Mouse (Mus musculus) right cerebral cortex, postnatal 36 days (tissue): ENCODE data around the gene Fiz1.

Experiments
- DNase-seq, 2 experiments: peaks; one replicate each; pipeline ENCODE4 v3.0.0; 2022; ENCODE audit warnings: low spot score in 2 of 2, mixed read lengths in 1 of 2

The Fiz1 gene

GRCm38 (mm10) chr7:4999876-5000275 is 14.6 kb downstream of the Fiz1 start:
- DNase-seq: no peak

GRCm38 (mm10) chr7:4996934-4997333 is 17.6 kb downstream of the Fiz1 start:
- DNase-seq: no peak

DNA sequence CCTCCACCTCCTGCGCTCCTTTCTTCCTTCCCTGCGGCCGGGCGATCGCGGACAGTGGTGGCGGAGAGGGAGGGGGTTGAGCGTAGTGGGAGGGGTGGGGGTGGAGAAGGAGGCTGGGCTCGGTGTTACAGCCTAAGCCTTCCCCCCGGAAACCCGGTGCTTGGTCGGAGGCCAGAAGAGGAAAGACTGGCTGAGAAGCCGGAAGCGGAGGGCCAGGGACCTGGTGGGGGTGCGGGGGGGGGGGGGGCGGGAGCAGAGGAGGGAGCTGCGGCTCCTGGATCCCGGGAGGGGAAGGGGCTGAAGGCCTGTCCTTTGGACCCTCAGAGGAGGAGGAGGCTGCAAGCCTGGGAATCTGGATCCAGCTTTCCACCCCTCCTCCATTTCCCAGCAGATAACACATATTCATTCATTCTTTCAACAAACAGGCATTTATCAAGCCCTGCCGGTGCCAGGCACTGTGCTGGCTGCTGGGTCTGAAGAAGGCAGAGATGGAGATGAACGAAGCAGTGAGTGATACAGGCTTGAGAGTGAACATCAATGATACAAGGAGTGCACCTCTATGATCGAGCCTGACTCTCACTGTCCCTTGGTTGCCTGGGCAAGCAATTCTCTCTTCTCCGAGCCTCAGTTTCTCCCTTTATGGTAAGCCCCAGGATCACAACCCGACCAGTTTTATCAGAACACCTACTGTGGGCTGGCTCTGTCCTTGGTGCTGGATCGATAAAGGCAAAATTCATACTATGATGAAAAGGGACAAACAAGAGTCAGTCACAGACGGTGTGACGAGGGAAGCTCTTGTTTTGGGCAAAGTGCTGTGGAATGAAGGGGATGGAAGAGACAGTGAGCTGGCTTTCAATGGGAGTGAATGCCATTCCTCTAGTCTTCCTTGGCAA is 18.2 kb downstream of the Fiz1 start, which contains the start of gene Zfp579:
TSS of gene Zfp579 (minus strand) at position 156 of the 893 bp plus-strand sequence.
- DNase-seq: peak; percentile 84 to 86

DNA sequence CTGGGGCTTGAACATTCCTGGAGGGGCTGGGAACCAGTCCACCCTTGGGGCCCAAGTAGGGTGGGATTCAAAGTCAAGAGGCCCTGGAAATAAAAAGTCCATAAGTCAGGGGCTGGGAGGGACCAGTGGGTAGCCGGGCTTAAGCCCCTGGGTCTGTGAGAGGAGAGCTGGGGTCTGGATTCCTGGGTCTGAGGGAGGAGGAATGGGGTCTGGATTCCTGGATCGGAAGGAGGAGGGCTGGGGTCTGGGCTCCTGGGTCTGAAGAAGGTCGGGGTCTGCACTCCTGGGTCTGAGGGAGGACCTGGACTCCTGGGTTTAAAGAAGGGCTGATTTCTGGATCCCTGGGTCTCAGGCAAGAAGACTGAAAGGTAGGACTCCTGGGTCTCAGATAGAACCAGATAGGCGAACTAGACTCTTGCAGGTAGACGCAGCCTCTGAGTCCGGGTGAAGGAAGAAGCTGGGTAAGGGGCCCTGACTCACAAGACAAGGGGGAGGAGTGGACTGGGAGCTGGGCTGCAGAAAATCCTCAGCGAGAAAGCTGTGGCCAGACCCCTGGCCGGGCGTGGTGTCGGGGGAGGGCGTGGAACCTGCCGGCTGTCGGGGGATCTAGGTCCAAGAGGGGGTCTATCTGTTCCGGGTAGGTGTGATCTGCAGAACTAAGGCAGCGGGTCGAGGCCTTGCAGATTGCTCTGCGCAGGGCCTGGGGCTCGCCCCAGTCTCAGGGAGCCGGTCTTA is 19.1 kb downstream of the Fiz1 start:
- DNase-seq: no peak

DNA sequence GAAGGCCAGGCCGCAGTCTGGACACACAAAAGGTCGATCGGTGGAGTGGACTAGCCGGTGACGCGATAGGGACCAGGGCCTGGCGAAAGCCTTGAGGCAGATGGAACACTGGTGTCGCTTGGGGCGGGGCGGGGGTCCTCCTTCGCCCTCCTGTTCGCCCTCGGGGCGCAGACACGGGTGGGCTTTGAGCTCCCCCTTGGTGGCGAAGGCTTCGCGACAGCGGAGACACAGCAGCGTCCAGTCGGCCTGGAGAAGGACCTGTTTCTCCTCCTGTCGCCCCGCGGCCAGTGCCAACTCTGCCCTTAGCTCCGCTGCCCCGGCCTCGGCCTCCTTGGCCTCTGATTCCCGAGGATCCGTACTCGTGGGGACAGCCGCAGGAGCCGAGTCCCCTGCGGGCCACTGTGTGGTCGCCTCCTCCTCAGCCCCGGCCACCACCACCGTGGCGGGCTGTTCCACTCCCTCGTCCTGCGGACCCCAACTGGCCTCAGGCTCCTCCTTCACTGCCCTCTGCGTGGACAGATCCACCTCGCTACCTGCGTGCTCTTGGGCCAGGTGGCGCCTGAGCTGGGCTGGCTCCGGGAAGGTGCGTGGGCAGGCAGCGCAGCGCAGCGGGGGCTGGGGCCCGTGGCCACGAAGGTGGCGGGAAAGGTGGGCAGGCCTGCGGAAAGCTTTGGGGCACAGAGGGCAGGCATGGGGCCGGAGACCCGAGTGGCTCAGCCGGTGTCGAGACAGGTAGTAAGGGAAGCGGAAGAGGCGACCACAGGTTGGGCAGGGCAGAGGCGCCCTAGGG is 20.3 kb downstream of the Fiz1 start:
- DNase-seq: no peak

DNA sequence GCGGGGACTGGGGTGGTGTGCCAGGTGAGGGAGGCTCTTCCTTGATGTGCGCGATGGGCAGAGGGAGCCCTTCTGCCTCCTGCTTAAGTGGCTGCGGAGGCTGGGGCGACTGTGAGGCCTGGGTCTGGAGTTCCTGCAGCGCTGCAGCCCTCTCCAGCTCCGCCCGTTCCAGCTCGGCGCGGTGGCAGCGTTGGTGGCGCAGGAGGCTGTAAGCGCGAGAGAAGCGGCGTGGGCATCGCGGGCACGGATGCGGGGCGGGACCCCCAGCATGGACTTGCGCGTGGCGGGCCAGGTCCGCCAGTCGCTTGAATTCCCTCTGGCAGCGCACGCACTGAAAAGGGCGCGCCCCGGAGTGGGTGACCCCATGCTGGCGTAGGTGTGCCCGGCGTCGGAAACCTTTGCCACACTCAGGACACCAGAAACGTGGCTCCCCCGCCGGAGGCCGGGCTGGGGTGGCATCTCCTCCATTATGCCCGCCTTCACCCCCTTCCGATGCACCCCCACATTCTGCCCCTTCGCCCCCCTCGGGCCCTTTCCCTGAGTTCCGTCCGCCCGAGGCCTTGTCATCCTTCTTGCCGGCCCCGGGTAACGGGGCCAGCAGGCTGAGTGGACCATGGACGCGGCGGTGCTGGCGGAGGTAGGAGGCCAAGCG is 21.0 kb downstream of the Fiz1 start:
- DNase-seq: no peak

GRCm38 (mm10) chr7:4988250-4988649 is 26.2 kb downstream of the Fiz1 start:
- DNase-seq: no peak

DNA sequence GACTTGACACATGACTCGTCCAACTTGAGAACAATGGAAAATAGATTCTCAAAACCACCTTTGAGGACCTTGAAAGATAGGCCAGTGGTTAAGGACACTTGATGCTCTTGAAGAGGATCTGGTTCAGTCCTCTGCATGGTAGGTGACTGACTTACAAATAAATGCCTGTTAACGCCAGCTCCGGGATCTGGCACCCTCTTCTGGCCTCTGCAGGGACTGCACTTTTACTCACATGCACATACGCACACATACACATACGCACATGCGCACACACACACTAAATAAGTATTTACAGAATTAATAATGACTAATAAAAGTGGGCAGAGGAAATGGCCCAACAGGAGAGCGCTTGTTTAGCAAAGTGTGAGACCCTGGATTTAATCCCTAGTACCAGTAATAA is 37.7 kb downstream of the Fiz1 start:
- no peak for DNase-seq

DNA sequence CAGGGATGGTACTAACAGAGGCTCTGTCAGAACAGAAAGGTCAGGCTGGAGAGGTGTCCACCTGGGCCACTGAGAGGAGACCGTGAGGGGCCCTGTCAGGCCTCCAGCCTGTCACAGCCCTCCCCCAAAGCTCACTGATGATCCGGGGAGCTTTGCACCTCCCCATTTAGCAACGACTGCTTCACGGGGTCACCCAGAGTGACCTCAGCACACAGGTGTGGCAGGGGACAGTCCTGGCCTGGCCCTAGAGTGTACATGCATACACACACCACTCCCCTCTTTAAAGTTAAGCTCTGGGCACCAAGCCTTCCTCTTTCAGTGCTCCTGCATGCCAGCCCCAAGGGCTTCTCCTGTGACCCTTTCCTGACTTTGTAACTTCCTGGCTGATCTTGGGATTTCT is 39.0 kb downstream of the Fiz1 start:
- DNase-seq: no peak

- no peak for DNase-seq
These were observed 42.0 kb downstream of the Fiz1 start for GRCm38 (mm10) chr7:4972321-4973047.

GRCm38 (mm10) chr7:4971710-4972109 is 42.8 kb downstream of the Fiz1 start:
- DNase-seq: no peak

- DNase-seq: no peak
These were observed 43.4 kb downstream of the Fiz1 start, which contains the start of gene Sbk3 for GRCm38 (mm10) chr7:4971068-4971467. Gene Sbk3 (minus strand): TSS chr7:4971168.

DNA sequence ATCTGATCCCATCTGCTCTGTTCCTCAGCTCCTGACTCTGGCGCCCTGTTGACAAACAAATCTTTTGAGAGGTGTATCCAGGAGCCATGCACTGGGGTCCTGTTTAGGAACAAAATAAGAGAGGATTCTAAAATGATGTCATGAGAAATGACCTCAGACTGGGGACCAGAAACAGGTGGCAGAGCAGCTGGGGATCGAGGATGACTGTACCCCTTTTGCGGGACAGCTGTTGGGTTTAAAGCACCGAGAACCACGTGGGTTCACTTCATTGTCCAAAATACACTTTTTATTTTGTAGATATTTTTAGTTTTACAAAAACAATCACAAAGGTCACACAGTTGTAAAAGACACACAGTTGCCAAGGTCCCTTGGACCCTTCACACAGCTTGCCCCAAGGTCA is 49.5 kb downstream of the Fiz1 start:
- DNase-seq: no peak

- DNase-seq: peak; percentile 32 to 33
These were observed 50.2 kb downstream of the Fiz1 start, which contains the start of gene Sbk2 for GRCm38 (mm10) chr7:4964272-4964671. Gene Sbk2 (minus strand): TSS chr7:4964406.

GRCm38 (mm10) chr7:4963527-4963926 is 51.0 kb downstream of the Fiz1 start:
- no peak for DNase-seq

DNA sequence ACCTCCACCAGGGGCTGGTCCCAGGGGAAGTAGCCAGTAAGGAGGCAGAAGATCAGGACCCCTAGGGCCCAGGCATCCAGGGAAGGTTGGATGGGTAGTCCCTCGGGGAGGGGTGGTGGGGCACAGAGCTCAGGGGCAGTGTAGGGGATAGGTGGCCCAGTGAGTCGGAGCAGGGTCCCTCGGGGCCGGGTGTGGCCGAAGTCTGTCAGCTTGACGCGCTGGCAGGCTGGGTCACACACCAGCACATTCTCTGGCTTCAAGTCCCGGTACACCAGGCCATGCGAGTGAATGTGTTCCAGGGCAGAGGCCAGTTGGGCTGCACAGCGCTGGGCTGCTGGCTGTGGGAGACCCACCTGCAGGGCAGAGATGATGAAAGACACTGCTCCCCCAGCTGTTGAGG is 57.1 kb downstream of the Fiz1 start:
- no peak for DNase-seq
